Mouse (Mus musculus) lung, embryonic 15.5 days (tissue): ENCODE measurements around the gene Nfam1. TPM values are rescaled to one million over a fixed set of nuclear protein-coding genes. Genes with fewer than 3 reads are reported as not detected.

Experiments
- ATAC-seq: fragments of 200-750 bp; cut with Nextera tagmentation; 2 replicates; pipeline ENCODE4 v1.8.0; 2017; ENCODE audit warnings: moderate number of reproducible peaks, borderline replicate concordance; ENCODE audit not compliant: low FRiP score, low TSS enrichment; ENCODE audit errors: extremely low read depth
- H3K27ac ChIP-seq: fragments of 300-500 bp; sonication (generic); 2 replicates; pipeline ENCODE4 v1.5.1; 2015; ENCODE audit warnings: moderate library complexity, mild to moderate bottlenecking, inconsistent platforms
- H3K27me3 ChIP-seq: fragments of 300-500 bp; sonication (generic); 2 replicates; pipeline ENCODE4 v1.6.1; 2015; ENCODE audit warnings: inconsistent platforms
- H3K36me3 ChIP-seq: fragments of 300-500 bp; sonication (generic); 2 replicates; pipeline ENCODE4 v1.6.1; 2015; ENCODE audit warnings: inconsistent platforms
- H3K4me1 ChIP-seq: fragments of 300-500 bp; sonication (generic); 2 replicates; pipeline ENCODE4 v1.6.1; 2015; ENCODE audit warnings: inconsistent platforms
- H3K4me2 ChIP-seq: fragments of 300-500 bp; sonication (generic); 2 replicates; pipeline ENCODE4 v1.6.1; 2015; ENCODE audit warnings: inconsistent platforms, mild to moderate bottlenecking, moderate library complexity
- H3K4me3 ChIP-seq: fragments of 300-500 bp; sonication (generic); 2 replicates; pipeline ENCODE4 v1.5.1; 2015; ENCODE audit warnings: mild to moderate bottlenecking, inconsistent platforms
- H3K9ac ChIP-seq: fragments of 300-500 bp; sonication (generic); 2 replicates; pipeline ENCODE4 v1.6.1; 2015; ENCODE audit warnings: inconsistent platforms
- H3K9me3 ChIP-seq: fragments of 300-500 bp; sonication (generic); 2 replicates; pipeline ENCODE4 v1.6.1; 2016; ENCODE audit warnings: inconsistent platforms
- WGBS: fragments of 180-500 bp; shearing (Covaris S2); methylation state at CpG from one replicate; pipeline ENCODE4 v1.1.7; 2015; 5-methylcytosine and 5-hydroxymethylcytosine counted together
- microRNA-seq: library from miRNA; unstranded; fragments of <30 nt; microRNA quantifications from one replicate; pipeline ENCODE4, GENCODE M21; 2016
- polyA plus RNA-seq: library from polyadenylated mRNA; unstranded; fragments of >200 nt; fragmentation: Nextera tagmentation; extraction: Ambion mirVana; gene quantifications from 2 replicates; pipeline ENCODE4 v1.2.1, GENCODE M21; 2015

Gene Nfam1
- polyA plus RNA-seq, 1 experiment from 2014 or later = 3.5 TPM

- Histone ChIP-seq H3K9me3 (no peaks in the 10 kb centered on the region), H3K27me3 (peaks cover 48% of the 10 kb centered on the region), H3K4me3 (no peak overlapping the region), H3K4me1 (peaks cover 17% of the 10 kb centered on the region), H3K27ac (no peak overlapping the region), H3K4me2 (no peak overlapping the region), H3K9ac (no peak overlapping the region), H3K36me3 (no peaks in the 10 kb centered on the region)
- ATAC-seq = no peak
- 45% methylated on average over 4 of the region's 4 CpGs for WGBS
Measured at GRCm38 (mm10) chr15:82953096-82953495, 80.0 kb downstream of the Nfam1 start.

- no peak overlapping the region for H3K4me3 ChIP-seq
- H3K9me3 ChIP-seq = no peaks in the 10 kb centered on the region
- no peak overlapping the region for H3K27ac ChIP-seq
- peaks cover 48% of the 10 kb centered on the region for H3K27me3 ChIP-seq
- peaks cover 16% of the 10 kb centered on the region for H3K4me1 ChIP-seq
- no peaks in the 10 kb centered on the region for H3K36me3 ChIP-seq
- no peak overlapping the region for H3K4me2 ChIP-seq
- ATAC-seq = no peak
- WGBS = 16% methylated on average over 20 of the region's 20 CpGs
- no peak overlapping the region for H3K9ac ChIP-seq
Measured at GRCm38 (mm10) chr15:82952292-82952705, 80.8 kb downstream of the Nfam1 start.

GRCm38 (mm10) chr15:82950246-82950645 lies 82.9 kb downstream of the Nfam1 start:
- Histone ChIP-seq H3K27ac (no peak overlapping the region), H3K9ac (no peak overlapping the region), H3K4me2 (no peak overlapping the region), H3K9me3 (no peaks in the 10 kb centered on the region), H3K4me1 (peaks cover 11% of the 10 kb centered on the region), H3K27me3 (peaks cover 40% of the 10 kb centered on the region), H3K36me3 (no peaks in the 10 kb centered on the region), H3K4me3 (no peak overlapping the region)
- no peak for ATAC-seq
- WGBS = 52% methylated on average over 8 of the region's 8 CpGs

- ATAC-seq = no peak
- peaks cover 19% of the 10 kb centered on the region for H3K27me3 ChIP-seq
- H3K36me3 ChIP-seq = no peaks in the 10 kb centered on the region
- no peak overlapping the region for H3K4me3 ChIP-seq
- WGBS = 52% methylated on average over 5 of the region's 5 CpGs
- no peak overlapping the region for H3K27ac ChIP-seq
- peaks cover 18% of the 10 kb centered on the region for H3K4me1 ChIP-seq
- H3K9me3 ChIP-seq = no peaks in the 10 kb centered on the region
- H3K4me2 ChIP-seq = no peak overlapping the region
- no peak overlapping the region for H3K9ac ChIP-seq
Measured at GRCm38 (mm10) chr15:82947431-82947830, 85.7 kb downstream of the Nfam1 start.

GRCm38 (mm10) chr15:82944479-82945195 lies 88.5 kb downstream of the Nfam1 start:
- Histone ChIP-seq H3K4me2 (no peak overlapping the region), H3K4me1 (peaks cover 36% of the 10 kb centered on the region), H3K27me3 (peaks cover 9% of the 10 kb centered on the region; the same call in 1 of the 2 replicates), H3K27ac (no peak overlapping the region), H3K9me3 (no peaks in the 10 kb centered on the region), H3K36me3 (no peaks in the 10 kb centered on the region), H3K9ac (no peak overlapping the region), H3K4me3 (no peak overlapping the region)
- ATAC-seq = no peak; the same call in 1 of the 2 replicates
- WGBS = 53% methylated on average over 8 of the region's 9 CpGs

Small RNA genes within 50 kb of the gene (microRNA-seq; reads per million reads assigned to microRNA genes)
- 17.8 reads per million, percentile 35 among the genes with 10 or more reads in this experiment for gene Mir3080

Other genes with a start within 250 kb of the Nfam1 start
- 0.19 and 0.22 TPM in 2 replicates for gene Cyp2d26, start 239.0 kb downstream of the Nfam1 start, polyA plus RNA-seq
- 7.2 TPM in 2 replicates for gene Tcf20, start 45.4 kb downstream of the Nfam1 start, polyA plus RNA-seq
- 61.9 TPM in 2 replicates for gene Serhl, start 56.2 kb upstream of the Nfam1 start, polyA plus RNA-seq
- gene Rrp7a, start 89.5 kb upstream of the Nfam1 start, polyA plus RNA-seq = 56.1 and 64.7 TPM in 2 replicates
- gene Poldip3, start 116.1 kb upstream of the Nfam1 start, polyA plus RNA-seq = 139 and 140 TPM in 2 replicates
- 139 and 155 TPM in 2 replicates for gene Cyb5r3, start 139.3 kb upstream of the Nfam1 start, polyA plus RNA-seq
- gene A4galt, start 218.5 kb upstream of the Nfam1 start, polyA plus RNA-seq = 3.5 and 3.6 TPM in 2 replicates